ENCODE assay signal across 8 mouse cellular contexts in genomic region chr5:122391786-122392180, GRCm38 (mm10). TPM values are rescaled to one million over a fixed set of nuclear protein-coding genes. Genes with fewer than 3 reads are reported as not detected.
A peak's percentile ranks its signal among the peaks of the same experiment; 100 is the strongest.
DNase-seq lines count a peak whose midpoint lies in the region; ATAC-seq and TF ChIP-seq lines count a peak whose summit lies in the region.

Gene Arpc3, plus strand, starts transcription at chr5:122391878.

- peak within 1 kb of the TSS; percentile 74 for H3K4me3 ChIP-seq in bone marrow macrophage, adult 2 months (ENCODE audit: insufficient read depth, low read length)
- H3K4me3 ChIP-seq in embryonic fibroblast, embryonic 13.5 days (ENCODE audit: insufficient read depth, low read length): peak within 1 kb of the TSS; percentile 78
- H3K4me3 ChIP-seq in kidney, embryonic 14.5 days (ENCODE audit: low read length): peak within 1 kb of the TSS; percentile 88
- H3K4me3 ChIP-seq in limb, embryonic 15.5 days: peak within 1 kb of the TSS; percentile 85

- TF ChIP-seq CTCF in bone marrow macrophage, adult 2 months (IDR thresholded peaks at IDR 0.05; ENCODE audit: low read depth, low read length): peak; percentile 28; the same call in 1 of the 2 replicates
- TF ChIP-seq CTCF in embryonic fibroblast, embryonic 13.5 days (IDR thresholded peaks at IDR 0.05; ENCODE audit: borderline replicate concordance, insufficient read depth, low read length): peak; percentile 98

- peak; percentile 93 for DNase-seq in A20 (ENCODE audit: low read depth, low spot score)
- peak; percentile 86 to 91 for DNase-seq in heart, adult 9 months (ENCODE audit: low spot score in 2 of 2)
- peak; percentile 69 to 87 for DNase-seq in monocyte, adult 2 months (ENCODE audit: low read depth in 1 of 2, low spot score in 2 of 2)
- peak; percentile 86 to 90 for DNase-seq in spleen, postnatal 36 days (ENCODE audit: low spot score in 2 of 2)

- peak within 1 kb of the TSS; percentile 79 for H3K4me2 ChIP-seq in kidney, embryonic 14.5 days (replicated peaks; ENCODE audit: low read depth, low read length)
- peak within 1 kb of the TSS; percentile 65 for H3K4me2 ChIP-seq in limb, embryonic 15.5 days

- H3K4me1 ChIP-seq in bone marrow macrophage, adult 2 months (ENCODE audit: control insufficient read depth, insufficient read depth, low read length): peaks cover 25% of the 10 kb centered on the region
- H3K4me1 ChIP-seq in embryonic fibroblast, embryonic 13.5 days (ENCODE audit: control insufficient read depth, insufficient read depth, low read length): peaks cover 3% of the 10 kb centered on the region; the same call in 1 of the 2 replicates
- H3K4me1 ChIP-seq in kidney, embryonic 14.5 days (ENCODE audit: control insufficient read depth, insufficient read depth, low read length): peaks cover 7% of the 10 kb centered on the region; the same call in 1 of the 2 replicates
- peaks cover 14% of the 10 kb centered on the region for H3K4me1 ChIP-seq in limb, embryonic 15.5 days

- peaks cover 6% of the 10 kb centered on the region for H3K36me3 ChIP-seq in kidney, embryonic 14.5 days (ENCODE audit: control insufficient read depth, insufficient read depth, low read length)
- peaks cover 9% of the 10 kb centered on the region for H3K36me3 ChIP-seq in limb, embryonic 15.5 days

- H3K27ac ChIP-seq in bone marrow macrophage, adult 2 months (ENCODE audit: insufficient read depth, low read depth, low read length): peak within 1 kb of the TSS; percentile 85
- no peak within 1 kb of the TSS for H3K27ac ChIP-seq in embryonic fibroblast, embryonic 13.5 days (ENCODE audit: insufficient read depth, low read length)
- peak within 1 kb of the TSS; percentile 42; the same call in 1 of the 2 replicates for H3K27ac ChIP-seq in kidney, embryonic 14.5 days (ENCODE audit: low read depth, low read length)
- peak within 1 kb of the TSS; percentile 73 for H3K27ac ChIP-seq in limb, embryonic 15.5 days

- no peaks in the 10 kb centered on the region for H3K27me3 ChIP-seq in kidney, embryonic 14.5 days (ENCODE audit: control insufficient read depth, insufficient read depth, low read length)
- H3K27me3 ChIP-seq in limb, embryonic 15.5 days: no peaks in the 10 kb centered on the region

- peak; percentile 81 for ATAC-seq in kidney, embryonic 14.5 days (ENCODE audit: low FRiP score, low TSS enrichment)
- ATAC-seq in limb, embryonic 15.5 days (ENCODE audit: insufficient number of reproducible peaks, low FRiP score, low TSS enrichment, low read depth): peak; percentile 77

- no peak for TF ChIP-seq POLR2A in bone marrow macrophage, adult 2 months (IDR thresholded peaks at IDR 0.05; ENCODE audit: borderline replicate concordance, low read depth, low read length)
- TF ChIP-seq POLR2A in embryonic fibroblast, embryonic 13.5 days (IDR thresholded peaks at IDR 0.05; ENCODE audit: low read depth, low read length): peak; percentile 78

- H3K9ac ChIP-seq in kidney, embryonic 14.5 days (ENCODE audit: low read depth, low read length): peak within 1 kb of the TSS; percentile 89
- H3K9ac ChIP-seq in limb, embryonic 15.5 days: peak within 1 kb of the TSS; percentile 69

- no peaks in the 10 kb centered on the region for H3K9me3 ChIP-seq in kidney, embryonic 14.5 days (ENCODE audit: control insufficient read depth, low read length)
- H3K9me3 ChIP-seq in limb, embryonic 15.5 days: no peaks in the 10 kb centered on the region

- WGBS in kidney, embryonic 14.5 days: under 1% methylated on average over 39 of the region's 39 CpGs
- WGBS in limb, embryonic 15.5 days: under 1% methylated on average over 38 of the region's 39 CpGs

RNA-seq across cellular contexts. Expression of gene Arpc3, which starts in this region (rescaled TPM):
- polyA plus RNA-seq in bone marrow macrophage, adult 2 months (2012; ENCODE audit: insufficient read depth, insufficient read length, missing spikeins): 741 and 780 TPM in 2 replicates
- 275 and 314 TPM in 2 replicates for polyA plus RNA-seq in embryonic fibroblast, embryonic 13.5 days (2011; ENCODE audit: insufficient read length, low read depth, missing spikeins)
- polyA plus RNA-seq in kidney, embryonic 14.5 days (2014; fragmentation: Nextera tagmentation; extraction: Ambion mirVana): 32.5 and 201 TPM in 2 replicates
- polyA plus RNA-seq in limb, embryonic 15.5 days (2015; fragmentation: Nextera tagmentation; extraction: Ambion mirVana): 141 and 177 TPM in 2 replicates
